Mouse (Mus musculus): ENCODE data around the gene Bub1b. TPM values are rescaled to one million over a fixed set of nuclear protein-coding genes. Genes with fewer than 3 reads are reported as not detected.

Bub1b gene
- total RNA-seq, 1 experiment: 115 TPM

DNA sequence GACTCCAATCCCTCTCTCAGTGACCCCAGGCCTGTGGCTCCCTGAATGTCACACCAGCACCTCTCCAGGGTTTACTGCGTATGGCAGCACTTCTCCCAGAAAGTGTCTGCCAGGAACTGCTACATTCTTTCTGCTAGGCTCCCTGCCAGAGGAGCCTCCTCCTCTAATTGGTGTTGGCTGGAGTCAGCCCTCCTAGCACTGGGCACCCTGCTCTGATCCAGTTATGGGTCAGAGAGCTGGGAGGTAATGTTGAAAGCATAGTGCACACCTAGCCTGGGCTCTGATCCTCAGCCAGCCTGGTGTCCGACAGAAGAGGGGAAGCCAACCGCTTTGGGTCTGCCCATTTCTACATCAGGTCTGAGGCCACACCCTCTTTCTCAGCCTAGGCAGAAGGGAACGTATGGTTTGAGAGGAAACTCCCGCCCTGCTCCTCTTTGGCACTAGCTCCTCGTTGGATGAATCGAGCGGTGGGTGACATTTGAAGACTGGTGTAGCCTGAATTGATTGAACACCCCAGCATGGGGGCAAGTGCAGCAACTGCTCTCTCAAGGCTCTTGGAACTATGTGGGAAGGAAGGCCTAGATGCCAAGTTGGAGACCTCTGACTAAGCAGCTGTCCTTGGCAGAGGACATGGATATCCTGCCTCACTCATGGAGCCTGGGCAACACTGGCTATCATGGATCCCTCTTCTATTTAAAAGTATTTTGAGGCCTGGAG is 84.7 kb downstream of the Bub1b start:
- in situ Hi-C loops (cut with MboI; ENCODE audit: low sequenced_read_pairs in 2 of 2, unreplicated experiment in 2 of 2): no loop called here
- no peak for TF ChIP-seq MAFK (IDR thresholded peaks at IDR 0.05; ENCODE audit: insufficient read depth, low read depth, low read length)
- TF ChIP-seq HCFC1 (IDR thresholded peaks at IDR 0.05; ENCODE audit: borderline replicate concordance, insufficient read depth, low read length): no peak
- TF ChIP-seq CHD2 (IDR thresholded peaks at IDR 0.05; ENCODE audit: low read depth, low read length): no peak
- no peak for TF ChIP-seq ZC3H11A (IDR thresholded peaks at IDR 0.05; ENCODE audit: borderline replicate concordance, low read depth, low read length)
- Histone ChIP-seq H3K4me3 (ENCODE audit: insufficient read depth in 1 of 2, low read depth in 1 of 2, low read length in 2 of 2, poor library complexity in 1 of 2, severe bottlenecking in 1 of 2) (no peak overlapping the region), H3K36me3 (ENCODE audit: control insufficient read depth, insufficient read depth, low read length, poor library complexity, severe bottlenecking) (no peaks in the 10 kb centered on the region), H3K27ac (ENCODE audit: insufficient read depth, low read depth, low read length, poor library complexity, severe bottlenecking) (no peak overlapping the region), H3K9ac (ENCODE audit: insufficient read depth, low read depth, low read length, poor library complexity, severe bottlenecking) (no peak overlapping the region), H3K9me3 (ENCODE audit: control insufficient read depth, insufficient read depth, low read depth, low read length) (no peaks in the 10 kb centered on the region), H3K4me1 (ENCODE audit: control insufficient read depth in 2 of 2, insufficient read depth in 2 of 2, low read length in 2 of 2, poor library complexity in 1 of 2) (no peaks in the 10 kb centered on the region)
- no peak for DNase-seq (ENCODE audit: low read depth, low spot score)

DNA sequence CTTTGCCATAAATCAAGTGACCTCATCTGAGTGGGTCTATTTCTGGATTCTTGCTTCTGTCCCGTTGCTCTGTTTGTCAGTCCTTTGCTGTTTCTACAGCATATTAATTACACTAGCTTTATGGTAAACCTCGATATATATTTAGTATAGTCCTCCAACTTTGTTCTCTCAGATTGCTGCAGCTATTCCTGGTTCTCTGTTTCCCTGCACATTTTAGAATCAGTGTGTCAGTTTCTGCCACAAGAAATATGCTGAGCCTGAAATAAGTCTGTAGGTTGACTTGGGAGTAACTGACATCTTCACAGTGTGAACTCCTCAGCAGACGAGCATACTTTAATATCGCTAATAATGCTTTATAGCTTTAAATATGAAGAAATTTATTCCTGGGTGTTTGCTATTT is 87.1 kb downstream of the Bub1b start:
- Histone ChIP-seq H3K4me3 (ENCODE audit: insufficient read depth in 1 of 2, low read depth in 1 of 2, low read length in 2 of 2, poor library complexity in 1 of 2, severe bottlenecking in 1 of 2) (no peak overlapping the region), H3K27ac (ENCODE audit: insufficient read depth, low read depth, low read length, poor library complexity, severe bottlenecking) (no peak overlapping the region), H3K9me3 (ENCODE audit: control insufficient read depth, insufficient read depth, low read depth, low read length) (no peaks in the 10 kb centered on the region), H3K36me3 (ENCODE audit: control insufficient read depth, insufficient read depth, low read length, poor library complexity, severe bottlenecking) (no peaks in the 10 kb centered on the region), H3K9ac (ENCODE audit: insufficient read depth, low read depth, low read length, poor library complexity, severe bottlenecking) (no peak overlapping the region), H3K4me1 (ENCODE audit: control insufficient read depth in 2 of 2, insufficient read depth in 2 of 2, low read length in 2 of 2, poor library complexity in 1 of 2) (no peaks in the 10 kb centered on the region)
- in situ Hi-C loops (cut with MboI; ENCODE audit: low sequenced_read_pairs in 2 of 2, unreplicated experiment in 2 of 2): no loop called here
- no peak for DNase-seq (ENCODE audit: low read depth, low spot score)
- no peak for TF ChIP-seq MAFK (IDR thresholded peaks at IDR 0.05; ENCODE audit: insufficient read depth, low read depth, low read length)
- no peak for TF ChIP-seq ZC3H11A (IDR thresholded peaks at IDR 0.05; ENCODE audit: borderline replicate concordance, low read depth, low read length)
- no peak for TF ChIP-seq ZNF384 (IDR thresholded peaks at IDR 0.05; ENCODE audit: low read depth, low read length)
- no peak for TF ChIP-seq CHD2 (IDR thresholded peaks at IDR 0.05; ENCODE audit: low read depth, low read length)
- TF ChIP-seq HCFC1 (IDR thresholded peaks at IDR 0.05; ENCODE audit: borderline replicate concordance, insufficient read depth, low read length): no peak

DNA sequence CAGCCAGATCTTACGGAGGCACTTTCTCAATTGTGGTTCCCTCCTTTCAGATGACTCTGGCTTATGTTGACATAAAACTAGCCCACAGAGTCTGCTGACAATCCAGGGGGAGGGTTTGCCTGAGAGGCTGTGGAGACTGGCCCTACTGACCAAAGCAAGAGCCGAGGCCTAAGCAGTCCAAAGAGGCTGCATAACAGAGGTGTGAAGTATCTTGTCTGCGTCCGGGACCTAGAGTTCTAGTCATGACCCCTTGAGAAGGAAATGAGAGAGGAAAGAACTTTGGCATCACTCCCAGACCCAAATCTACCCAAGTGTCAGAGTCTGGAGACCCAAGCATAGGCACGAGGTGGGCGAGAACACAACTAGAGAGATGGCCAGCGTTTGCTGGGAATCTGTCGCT is 88.7 kb downstream of the Bub1b start:
- in situ Hi-C loops (cut with MboI; ENCODE audit: low sequenced_read_pairs in 2 of 2, unreplicated experiment in 2 of 2): no loop called here
- H3K4me3 ChIP-seq (ENCODE audit: insufficient read depth in 1 of 2, low read depth in 1 of 2, low read length in 2 of 2, poor library complexity in 1 of 2, severe bottlenecking in 1 of 2): no peak overlapping the region
- no peaks in the 10 kb centered on the region for H3K36me3 ChIP-seq (ENCODE audit: control insufficient read depth, insufficient read depth, low read length, poor library complexity, severe bottlenecking)
- no peaks in the 10 kb centered on the region for H3K9me3 ChIP-seq (ENCODE audit: control insufficient read depth, insufficient read depth, low read depth, low read length)
- no peaks in the 10 kb centered on the region for H3K4me1 ChIP-seq (ENCODE audit: control insufficient read depth in 2 of 2, insufficient read depth in 2 of 2, low read length in 2 of 2, poor library complexity in 1 of 2)
- no peak for TF ChIP-seq CHD2 (IDR thresholded peaks at IDR 0.05; ENCODE audit: low read depth, low read length)
- TF ChIP-seq HCFC1 (IDR thresholded peaks at IDR 0.05; ENCODE audit: borderline replicate concordance, insufficient read depth, low read length): no peak
- no peak for TF ChIP-seq MAFK (IDR thresholded peaks at IDR 0.05; ENCODE audit: insufficient read depth, low read depth, low read length)
- no peak for TF ChIP-seq ZNF384 (IDR thresholded peaks at IDR 0.05; ENCODE audit: low read depth, low read length)
- TF ChIP-seq ZC3H11A (IDR thresholded peaks at IDR 0.05; ENCODE audit: borderline replicate concordance, low read depth, low read length): no peak
- H3K27ac ChIP-seq (ENCODE audit: insufficient read depth, low read depth, low read length, poor library complexity, severe bottlenecking): no peak overlapping the region
- no peak overlapping the region for H3K9ac ChIP-seq (ENCODE audit: insufficient read depth, low read depth, low read length, poor library complexity, severe bottlenecking)
- no peak for DNase-seq (ENCODE audit: low read depth, low spot score)

DNA sequence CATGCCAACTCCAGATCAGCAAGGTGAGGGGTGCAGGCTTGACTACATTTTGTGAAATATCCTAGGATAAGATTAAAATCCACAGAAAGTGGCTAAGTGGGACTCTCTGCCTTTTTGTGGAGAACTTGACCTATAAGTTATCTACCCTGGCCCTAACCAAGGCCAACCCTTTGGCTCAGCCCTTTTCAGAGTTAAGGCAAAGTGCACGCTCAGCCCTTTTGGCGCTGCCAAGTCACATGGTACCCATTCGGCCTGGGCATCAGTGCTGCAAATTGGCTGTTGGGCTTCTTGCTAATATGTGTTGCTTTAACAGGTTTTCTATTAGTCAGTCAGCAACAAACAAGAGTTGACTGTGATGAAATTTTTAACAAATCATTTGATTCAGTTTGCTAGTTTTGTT is 89.8 kb downstream of the Bub1b start:
- Histone ChIP-seq H3K9ac (ENCODE audit: insufficient read depth, low read depth, low read length, poor library complexity, severe bottlenecking) (no peak overlapping the region), H3K27ac (ENCODE audit: insufficient read depth, low read depth, low read length, poor library complexity, severe bottlenecking) (no peak overlapping the region), H3K4me3 (ENCODE audit: insufficient read depth in 1 of 2, low read depth in 1 of 2, low read length in 2 of 2, poor library complexity in 1 of 2, severe bottlenecking in 1 of 2) (no peak overlapping the region), H3K4me1 (ENCODE audit: control insufficient read depth in 2 of 2, insufficient read depth in 2 of 2, low read length in 2 of 2, poor library complexity in 1 of 2) (no peaks in the 10 kb centered on the region), H3K9me3 (ENCODE audit: control insufficient read depth, insufficient read depth, low read depth, low read length) (no peaks in the 10 kb centered on the region), H3K36me3 (ENCODE audit: control insufficient read depth, insufficient read depth, low read length, poor library complexity, severe bottlenecking) (no peaks in the 10 kb centered on the region)
- in situ Hi-C loops (cut with MboI; ENCODE audit: low sequenced_read_pairs in 2 of 2, unreplicated experiment in 2 of 2): no loop called here
- no peak for TF ChIP-seq ZC3H11A (IDR thresholded peaks at IDR 0.05; ENCODE audit: borderline replicate concordance, low read depth, low read length)
- TF ChIP-seq HCFC1 (IDR thresholded peaks at IDR 0.05; ENCODE audit: borderline replicate concordance, insufficient read depth, low read length): no peak
- TF ChIP-seq MAFK (IDR thresholded peaks at IDR 0.05; ENCODE audit: insufficient read depth, low read depth, low read length): no peak
- TF ChIP-seq CHD2 (IDR thresholded peaks at IDR 0.05; ENCODE audit: low read depth, low read length): no peak
- TF ChIP-seq ZNF384 (IDR thresholded peaks at IDR 0.05; ENCODE audit: low read depth, low read length): no peak
- no peak for DNase-seq (ENCODE audit: low read depth, low spot score)
